Mouse (Mus musculus): ENCODE results near the gene Cntn4. TPM values are rescaled to one million over a fixed set of nuclear protein-coding genes. Genes with fewer than 3 reads are reported as not detected.
A peak's percentile ranks its signal among the peaks of the same experiment; 100 is the strongest.

Gene Cntn4
- total RNA-seq, 2 experiments from 2014 or later = 0.47 to 0.70 TPM

GRCm38 (mm10) chr6:106617081-106617480, 939.6 kb downstream of the Cntn4 start:
- DNase-seq (ENCODE audit: low spot score in 2 of 2) = no peak

GRCm38 (mm10) chr6:106621188-106621749, 943.8 kb downstream of the Cntn4 start:
- DNase-seq (ENCODE audit: low spot score in 2 of 2) = no peak

GRCm38 (mm10) chr6:106643026-106643425, 965.6 kb downstream of the Cntn4 start:
- DNase-seq (ENCODE audit: low spot score in 2 of 2) = no peak

DNA sequence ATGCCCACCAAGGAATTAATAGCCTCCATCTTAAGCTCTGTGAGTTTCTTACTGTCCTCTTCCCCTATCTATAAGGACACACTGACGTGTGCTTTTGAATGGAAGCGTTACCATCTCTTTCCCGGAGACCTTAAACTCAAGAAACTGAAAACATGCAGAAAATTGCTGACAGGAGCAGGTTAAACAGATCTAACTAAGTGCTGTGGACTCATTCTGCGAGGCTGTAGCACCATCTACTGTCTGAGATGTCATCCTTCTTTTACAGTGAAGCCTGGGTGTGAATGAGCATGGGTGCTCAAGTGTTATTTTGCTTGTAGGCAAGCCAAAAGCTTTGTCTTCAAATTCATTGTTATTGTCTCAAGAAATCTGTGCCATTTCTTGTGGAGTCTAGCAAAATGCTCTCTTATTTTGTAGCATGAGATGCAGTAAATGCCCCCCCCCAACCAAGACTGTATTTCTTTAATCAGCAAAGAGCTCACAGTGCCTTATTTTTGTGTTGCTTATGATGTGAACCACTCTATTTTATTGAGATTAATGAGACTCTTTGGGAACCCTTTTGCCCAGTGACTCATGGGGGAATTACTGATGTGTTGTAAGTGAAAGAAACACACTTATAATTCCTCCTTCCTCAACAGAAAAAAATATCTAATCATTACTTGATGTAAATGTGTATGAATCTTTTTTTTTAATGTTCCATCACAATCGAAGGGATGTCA, 968.2 kb downstream of the Cntn4 start:
- DNase-seq (ENCODE audit: low spot score in 2 of 2) = peak in 1 of 2 experiments; percentile 17

DNA sequence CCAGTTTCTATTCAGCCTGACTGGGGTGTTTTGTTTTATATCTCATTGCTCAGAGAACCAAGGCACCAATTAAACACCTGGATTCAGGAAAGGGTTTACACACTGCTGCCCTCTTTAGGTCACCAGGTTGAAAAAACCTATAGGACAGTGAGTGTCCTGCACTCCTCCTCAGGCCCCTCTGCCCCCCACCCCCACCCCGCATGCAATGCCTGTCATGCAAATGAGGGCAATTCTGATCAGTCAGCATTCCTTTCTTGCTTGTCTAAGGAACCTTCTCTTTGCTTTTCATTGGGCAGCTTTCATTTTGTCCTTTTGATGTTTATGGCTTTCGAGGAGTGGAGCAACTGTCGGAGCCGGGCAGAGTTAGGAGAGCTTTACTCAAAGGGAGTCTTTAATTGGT, 969.5 kb downstream of the Cntn4 start:
- no peak for DNase-seq (ENCODE audit: low spot score in 2 of 2)

DNA sequence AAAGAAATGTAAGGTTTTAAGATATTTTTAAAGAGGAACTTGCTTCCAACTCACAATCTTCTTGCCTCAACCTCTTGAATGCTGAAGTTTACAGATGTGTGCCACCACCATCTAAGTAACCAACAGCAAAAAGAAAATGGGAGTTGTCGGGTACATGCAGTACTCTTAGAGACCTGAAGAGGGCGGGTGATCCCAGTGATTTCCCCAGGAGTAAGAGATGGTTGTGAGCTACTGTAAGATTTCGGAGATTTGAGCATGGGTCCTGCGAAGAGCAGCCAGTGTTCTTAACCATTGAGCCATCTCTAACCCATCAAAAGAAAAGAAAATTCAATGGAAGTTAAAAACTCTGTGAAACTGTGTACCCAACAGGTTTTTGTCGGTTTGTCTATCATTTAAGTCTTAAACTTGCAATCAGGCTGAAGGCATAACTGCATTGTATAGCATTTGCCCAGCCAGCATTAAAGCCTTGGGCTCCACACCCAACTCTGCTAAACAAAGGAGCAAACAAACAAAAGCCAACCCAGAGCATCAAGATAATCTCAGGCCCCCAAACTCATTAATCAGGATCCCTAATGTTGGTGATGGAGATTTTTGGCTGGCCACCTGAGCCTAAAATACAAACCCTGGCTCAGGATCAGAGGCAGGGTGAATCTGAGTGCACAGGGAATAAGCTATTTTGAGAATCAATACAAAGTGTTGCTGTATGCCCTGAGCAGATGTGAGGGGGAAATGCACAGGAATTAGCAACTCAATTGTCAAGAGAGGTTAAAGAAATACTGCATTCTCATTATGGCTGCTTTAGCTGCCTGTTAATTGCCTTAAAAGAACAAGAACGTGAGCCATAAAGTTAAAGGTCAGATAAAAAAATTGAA, 986.6 kb downstream of the Cntn4 start:
- DNase-seq (ENCODE audit: low spot score in 2 of 2) = peak in 1 of 2 experiments; percentile 12

DNA sequence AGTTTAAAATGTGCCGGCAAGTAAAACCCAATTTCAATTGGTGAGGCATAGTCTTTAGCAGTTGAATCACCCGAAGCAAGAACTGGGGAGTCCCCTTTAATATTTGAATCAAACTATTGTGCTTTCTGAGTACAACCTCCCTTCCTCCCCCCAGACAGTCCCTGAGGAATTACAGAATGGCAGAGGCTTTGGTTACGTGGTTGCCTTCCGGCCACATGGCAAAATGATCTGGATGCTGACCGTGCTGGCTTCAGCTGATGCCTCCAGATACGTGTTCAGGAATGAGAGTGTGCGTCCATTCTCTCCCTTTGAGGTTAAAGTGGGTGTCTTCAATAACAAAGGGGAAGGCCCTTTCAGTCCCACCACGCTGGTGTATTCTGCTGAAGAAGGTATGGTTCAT, 998.1 kb downstream of the Cntn4 start:
- DNase-seq (ENCODE audit: low spot score in 2 of 2) = no peak

DNA sequence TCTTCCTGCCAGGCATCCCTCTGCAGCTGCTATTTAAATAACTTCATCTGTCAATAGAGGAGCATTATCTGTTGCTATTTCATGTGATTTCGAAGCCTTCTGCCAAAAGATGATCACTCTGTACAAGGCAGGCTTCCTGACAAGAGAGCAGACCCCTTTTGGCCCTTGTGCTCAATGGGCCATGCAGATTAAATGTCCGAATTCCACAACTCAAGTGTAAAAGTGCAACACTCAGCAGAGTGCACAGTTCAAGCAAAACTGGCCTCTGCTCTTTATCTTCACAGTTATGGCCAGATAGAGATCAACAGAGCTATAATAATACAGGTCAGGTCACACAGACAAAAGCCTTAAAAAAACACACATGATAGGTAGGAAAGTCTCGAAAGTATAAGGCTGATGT, 1024.5 kb downstream of the Cntn4 start:
- DNase-seq (ENCODE audit: low spot score in 2 of 2) = no peak

DNA sequence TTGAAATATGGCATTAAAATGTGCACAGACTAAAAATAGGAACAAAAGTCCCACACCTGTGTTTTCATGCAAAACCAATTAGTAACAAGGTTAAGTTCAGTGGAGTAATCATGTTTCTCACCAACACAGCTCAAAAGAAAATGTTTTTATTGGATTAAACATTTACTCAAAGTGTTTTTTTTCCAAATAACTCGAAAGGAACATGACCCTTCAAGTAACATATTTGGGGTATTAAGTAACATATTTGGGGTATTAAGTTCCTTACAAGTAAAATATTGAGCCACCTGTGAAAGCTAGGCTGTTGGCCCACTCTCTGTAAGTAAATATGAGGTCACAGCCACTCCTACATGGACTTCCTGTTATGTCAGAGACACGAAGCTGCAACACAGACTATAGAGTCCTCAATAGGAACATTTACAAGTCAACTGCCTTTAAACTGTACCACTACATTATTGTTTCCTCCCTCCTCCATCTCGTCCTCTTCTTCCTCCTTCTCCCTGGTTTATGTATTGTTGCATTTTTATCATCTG, 1028.1 kb downstream of the Cntn4 start:
- DNase-seq (ENCODE audit: low spot score in 2 of 2) = no peak

- DNase-seq (ENCODE audit: low spot score in 2 of 2) = no peak
Measured at GRCm38 (mm10) chr6:106725642-106726041, 1048.2 kb downstream of the Cntn4 start.

- DNase-seq (ENCODE audit: low spot score in 2 of 2) = no peak
Measured at GRCm38 (mm10) chr6:106726078-106726477, 1048.6 kb downstream of the Cntn4 start.

GRCm38 (mm10) chr6:106727703-106728102, 1050.2 kb downstream of the Cntn4 start:
- no peak for DNase-seq (ENCODE audit: low spot score in 2 of 2)

DNA sequence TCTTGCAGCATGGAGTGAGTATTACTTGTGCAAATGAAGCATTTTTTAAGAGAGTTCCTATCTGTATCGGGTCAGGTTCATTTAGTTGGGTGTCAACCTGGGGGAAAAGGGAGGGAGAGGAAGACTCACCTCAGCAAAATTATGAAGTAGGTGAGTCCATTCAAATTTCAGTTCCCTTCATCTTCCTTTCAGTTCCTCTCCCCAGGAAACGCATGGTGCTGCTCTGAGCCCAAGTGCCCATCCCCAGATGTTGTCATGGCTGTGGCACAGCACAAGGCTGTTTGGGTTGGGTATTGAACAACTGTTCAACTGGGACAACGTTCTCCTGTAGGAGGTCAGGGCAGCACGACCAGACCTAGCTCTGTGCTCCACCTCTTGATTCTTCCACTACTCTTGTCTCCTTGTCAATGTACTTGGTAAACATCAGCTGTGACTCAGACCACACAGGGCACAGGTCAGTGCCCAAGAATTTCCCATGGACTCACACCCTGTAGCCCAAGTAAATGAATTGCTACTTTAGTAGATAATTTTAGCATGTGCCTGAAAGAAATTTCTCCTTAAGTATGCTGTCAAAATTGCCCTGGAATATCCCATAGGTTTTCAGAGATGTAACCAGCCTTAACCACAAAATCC, 1052.3 kb downstream of the Cntn4 start:
- DNase-seq (ENCODE audit: low spot score in 2 of 2) = no peak

- DNase-seq (ENCODE audit: low spot score in 2 of 2) = no peak
Measured at GRCm38 (mm10) chr6:106732563-106732962, 1055.1 kb downstream of the Cntn4 start.

- DNase-seq (ENCODE audit: low spot score in 2 of 2) = no peak
Measured at GRCm38 (mm10) chr6:106738229-106738628, 1060.8 kb downstream of the Cntn4 start.

DNA sequence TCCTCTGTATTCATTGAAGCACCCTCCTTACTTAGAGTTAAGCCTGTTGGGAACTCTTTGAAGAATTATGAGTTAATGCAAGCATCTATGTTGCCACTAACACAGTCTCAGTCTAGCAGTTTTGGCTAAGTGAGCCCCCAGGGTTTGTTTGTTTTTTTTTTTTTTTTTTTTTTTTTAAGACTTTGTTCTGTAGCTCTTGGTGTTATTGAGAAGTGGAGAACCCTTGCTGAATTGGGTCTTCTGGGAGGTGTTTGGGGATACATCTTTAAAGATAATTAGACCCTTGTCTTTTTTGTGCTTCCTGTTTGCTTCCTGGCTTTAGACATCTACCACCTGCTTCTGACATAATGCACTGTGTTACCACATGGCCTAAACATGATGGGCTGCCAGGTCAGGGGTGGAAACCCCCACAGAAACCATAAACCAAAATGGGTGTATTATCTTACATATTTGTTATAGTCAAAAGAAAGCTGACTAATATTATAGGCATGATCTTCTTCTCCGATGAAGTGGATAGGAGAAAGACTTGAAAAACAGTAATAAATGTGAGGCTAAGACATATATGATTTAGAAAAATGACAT, 1062.9 kb downstream of the Cntn4 start:
- no peak for DNase-seq (ENCODE audit: low spot score in 2 of 2)

GRCm38 (mm10) chr6:106743556-106744233, 1066.2 kb downstream of the Cntn4 start:
- no peak for DNase-seq (ENCODE audit: low spot score in 2 of 2)

GRCm38 (mm10) chr6:106745673-106746394, 1068.4 kb downstream of the Cntn4 start:
- no peak for DNase-seq (ENCODE audit: low spot score in 2 of 2)

- DNase-seq (ENCODE audit: low spot score in 2 of 2) = no peak
Measured at GRCm38 (mm10) chr6:106747251-106747650, 1069.8 kb downstream of the Cntn4 start.

- DNase-seq (ENCODE audit: low spot score in 2 of 2) = no peak
Measured at GRCm38 (mm10) chr6:106747804-106748203, 1070.3 kb downstream of the Cntn4 start.

Measured in gastrocnemius, postnatal 4 days (tissue).